13 mouse cellular contexts compared by ENCODE assay signal in the genomic region with DNA sequence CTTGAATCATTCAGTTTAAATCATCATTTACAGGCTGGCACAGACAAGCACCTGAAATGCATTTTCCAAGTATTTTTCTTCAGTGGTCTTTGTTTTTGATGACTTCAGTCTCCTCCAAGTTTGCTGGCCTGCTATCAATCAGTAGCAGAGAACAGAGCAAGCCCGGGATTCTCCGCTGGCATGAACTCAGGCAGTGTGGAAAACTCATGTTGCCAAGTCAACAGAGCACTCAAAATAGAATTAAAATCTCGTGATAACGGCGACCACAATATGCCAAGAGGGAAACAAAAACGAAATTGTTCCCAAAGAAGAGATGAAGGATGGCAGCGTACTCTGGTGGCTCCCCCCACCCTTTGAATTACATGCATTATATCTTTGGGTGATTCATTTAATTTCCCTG.
DNase-seq lines count a peak whose midpoint lies in the region; ATAC-seq and TF ChIP-seq lines count a peak whose summit lies in the region.
"Had no signal": no experiment of that assay in that cellular context is flagged by ENCODE, and none has a peak within 500 bp of the region (broad histone marks: within the 10 kb centered on the region; RNA-seq: fewer than 3 reads in every experiment).

No protein-coding gene starts in this region.

- WGBS in heart, embryonic 11.5 days (ENCODE audit: insufficient replicate concordance) = 51% methylated on average over 7 of the region's 7 CpGs
- WGBS in lung, adult 2 months = 63% methylated on average over 7 of the region's 7 CpGs
- 78% methylated on average over 7 of the region's 7 CpGs for WGBS in intestine, embryonic 16.5 days

- peak; percentile 13 to 32 for DNase-seq in heart, adult 18-20 months
- peak; percentile 47 for DNase-seq in lung, postnatal 10 days
- no peak for DNase-seq in lung, adult 2 months
- peak; percentile 74 for DNase-seq in brain, embryonic 14.5 days (ENCODE audit: low read depth)
- peak; percentile 9 to 42 for DNase-seq in heart, postnatal 14 days
- DNase-seq: adrenal gland, postnatal 36 days; layer of hippocampus, adult 9-11 months had no signal

- H3K4me1 ChIP-seq in heart, embryonic 11.5 days (ENCODE audit: control insufficient read depth, insufficient read depth, low read length) = peaks cover 14% of the 10 kb centered on the region
- no peaks in the 10 kb centered on the region for H3K4me1 ChIP-seq in lung, adult 2 months (ENCODE audit: control insufficient read depth, insufficient read depth, low read length)
- no peaks in the 10 kb centered on the region for H3K4me1 ChIP-seq in intestine, embryonic 16.5 days (ENCODE audit: control insufficient read depth, insufficient read depth, low read length)

- H3K4me3 ChIP-seq in heart, embryonic 11.5 days (ENCODE audit: low read depth, low read length) = no peak overlapping the region
- no peak overlapping the region for H3K4me3 ChIP-seq in lung, adult 2 months (replicated peaks; ENCODE audit: extremely low read depth, low read depth, low read length)
- no peak overlapping the region for H3K4me3 ChIP-seq in intestine, embryonic 16.5 days (ENCODE audit: low read length)
- H3K4me3 ChIP-seq: heart, adult 2 months; neural tube, embryonic 15.5 days had no signal

- H3K9me3 ChIP-seq in heart, embryonic 11.5 days (replicated peaks; ENCODE audit: control insufficient read depth, low read length) = no peaks in the 10 kb centered on the region; the same call in 1 of the 2 replicates
- no peaks in the 10 kb centered on the region for H3K9me3 ChIP-seq in intestine, embryonic 16.5 days (ENCODE audit: control insufficient read depth, low read length)
- H3K9me3 ChIP-seq: neural tube, embryonic 15.5 days had no signal

- H3K27me3 ChIP-seq in heart, embryonic 11.5 days (ENCODE audit: control insufficient read depth, insufficient read depth, low read length) = no peaks in the 10 kb centered on the region
- H3K27me3 ChIP-seq in intestine, embryonic 16.5 days (replicated peaks; ENCODE audit: control insufficient read depth, insufficient read depth, low read length) = no peaks in the 10 kb centered on the region
- H3K27me3 ChIP-seq: neural tube, embryonic 15.5 days had no signal

- no peak for ATAC-seq in heart, embryonic 11.5 days (replicated peaks; ENCODE audit: insufficient number of reproducible peaks, low FRiP score, low TSS enrichment)
- ATAC-seq in intestine, embryonic 16.5 days = no peak
- ATAC-seq: activated CD4-positive, CD25-positive, alpha-beta regulatory T cell, adult 4 months; inflammation-experienced regulatory T-cells, adult 6 months had no signal

- no peak for TF ChIP-seq CTCF in lung, adult 2 months (IDR thresholded peaks at IDR 0.05; ENCODE audit: insufficient read depth, low read length)
- no peak for TF ChIP-seq CTCF in brain, embryonic 14.5 days (IDR thresholded peaks at IDR 0.05; ENCODE audit: borderline replicate concordance, extremely low read depth, insufficient read depth, insufficient read length)

- TF ChIP-seq POLR2A in lung, adult 2 months (IDR thresholded peaks at IDR 0.05; ENCODE audit: borderline replicate concordance, extremely low read depth, low read depth, low read length) = no peak
- TF ChIP-seq POLR2A in brain, embryonic 14.5 days (IDR thresholded peaks at IDR 0.05; ENCODE audit: borderline replicate concordance, extremely low read depth, insufficient read depth, insufficient read length, poor library complexity, severe bottlenecking) = no peak

- no peak overlapping the region for H3K9ac ChIP-seq in heart, embryonic 11.5 days (ENCODE audit: low read depth, low read length)
- no peak overlapping the region for H3K9ac ChIP-seq in intestine, embryonic 16.5 days (ENCODE audit: low read depth, low read length)
- H3K9ac ChIP-seq: neural tube, embryonic 15.5 days had no signal

- H3K27ac ChIP-seq in heart, embryonic 11.5 days (ENCODE audit: low read depth, low read length) = no peak overlapping the region
- H3K27ac ChIP-seq in intestine, embryonic 16.5 days (ENCODE audit: low read length) = no peak overlapping the region
- H3K27ac ChIP-seq: heart, adult 2 months; neural tube, embryonic 15.5 days had no signal

- H3K36me3 ChIP-seq in heart, embryonic 11.5 days (ENCODE audit: control insufficient read depth, insufficient read depth, low read length) = no peaks in the 10 kb centered on the region
- H3K36me3 ChIP-seq in intestine, embryonic 16.5 days (ENCODE audit: control insufficient read depth, insufficient read depth, low read length) = no peaks in the 10 kb centered on the region
- H3K36me3 ChIP-seq: neural tube, embryonic 15.5 days had no signal

- intact Hi-C loops in heart, postnatal 14 days (cut with DNase I) = no loop called here

- H3K4me2 ChIP-seq in heart, embryonic 11.5 days = no peak overlapping the region
- H3K4me2 ChIP-seq in intestine, embryonic 16.5 days (ENCODE audit: low read depth, low read length) = no peak overlapping the region
- H3K4me2 ChIP-seq: neural tube, embryonic 15.5 days had no signal
